Mouse (Mus musculus) adrenal gland, postnatal 36 days (tissue): ENCODE measurements around the gene Gnb5. TPM values are rescaled to one million over a fixed set of nuclear protein-coding genes. Genes with fewer than 3 reads are reported as not detected.

Experiments used
- DNase-seq, 2 experiments: peaks; one replicate each; pipeline ENCODE4 v3.0.0; 2021; ENCODE audit warnings: mixed read lengths in 1 of 2
- long read RNA-seq, 2 experiments: library from polyadenylated mRNA; stranded (forward); transcript quantifications; one replicate each; pipeline ENCODE4 v2.0.0; 2021; ENCODE audit warnings: borderline sequencing depth in 2 of 2
- total RNA-seq, 2 experiments: library from RNA; stranded (reverse); gene quantifications; 2 replicates each; pipeline ENCODE4 v1.2.3; 2021

Gene Gnb5
- 10 to 100 TPM; 48.8 to 52.4 TPM for total RNA-seq
- long read RNA-seq, experiment 1, transcript Gnb5-206 (11 exons, 2,105 nt) = major isoform, 95 of 106 reads
- long read RNA-seq, experiment 1, partial matches to known transcripts = 4 of 106 reads
- long read RNA-seq, experiment 1, other reads (novel, unspliced or antisense) = 7 of 106 reads
- long read RNA-seq, experiment 2, transcript Gnb5-206 (11 exons, 2,105 nt) = major isoform, 31 of 33 reads
- long read RNA-seq, experiment 2, partial matches to known transcripts = 1 of 33 reads
- long read RNA-seq, experiment 2, other reads (novel, unspliced or antisense) = 1 of 33 reads

- no peak for DNase-seq
Observed at GRCm38 (mm10) chr9:75306126-75306898, at the start of gene Gnb5. Gene Gnb5, plus strand, starts transcription at chr9:75306288.

- no peak for DNase-seq
Observed at GRCm38 (mm10) chr9:75258792-75259191, 47.3 kb upstream of the Gnb5 start.

GRCm38 (mm10) chr9:75259656-75260055 is 46.4 kb upstream of the Gnb5 start:
- no peak for DNase-seq

- DNase-seq = no peak
Observed at GRCm38 (mm10) chr9:75261332-75261872, 44.7 kb upstream of the Gnb5 start.

- no peak for DNase-seq
Observed at GRCm38 (mm10) chr9:75262235-75262826, 43.8 kb upstream of the Gnb5 start.

- DNase-seq = no peak
Observed at GRCm38 (mm10) chr9:75264008-75264718, 41.9 kb upstream of the Gnb5 start.

- DNase-seq = no peak
Observed at GRCm38 (mm10) chr9:75267147-75267546, 38.9 kb upstream of the Gnb5 start.

- no peak for DNase-seq
Observed at GRCm38 (mm10) chr9:75270382-75270781, 35.7 kb upstream of the Gnb5 start.

- no peak for DNase-seq
Observed at GRCm38 (mm10) chr9:75271539-75271938, 34.5 kb upstream of the Gnb5 start.

GRCm38 (mm10) chr9:75273646-75274045 is 32.4 kb upstream of the Gnb5 start:
- peak; percentile 29 to 60 for DNase-seq

- DNase-seq = no peak
Observed at GRCm38 (mm10) chr9:75274486-75274885, 31.6 kb upstream of the Gnb5 start.

GRCm38 (mm10) chr9:75275051-75275450 is 31.0 kb upstream of the Gnb5 start:
- no peak for DNase-seq

- DNase-seq = peak; percentile 69 to 79
Observed at GRCm38 (mm10) chr9:75280814-75281213, 25.3 kb upstream of the Gnb5 start.

- DNase-seq = no peak
Observed at GRCm38 (mm10) chr9:75282179-75282578, 23.9 kb upstream of the Gnb5 start.

- DNase-seq = peak; percentile 48 to 52
Observed at GRCm38 (mm10) chr9:75282830-75283229, 23.3 kb upstream of the Gnb5 start.

GRCm38 (mm10) chr9:75283636-75284035 is 22.5 kb upstream of the Gnb5 start:
- DNase-seq = no peak

- DNase-seq = no peak
Observed at GRCm38 (mm10) chr9:75285363-75285762, 20.7 kb upstream of the Gnb5 start.

- no peak for DNase-seq
Observed at GRCm38 (mm10) chr9:75287636-75288035, 18.5 kb upstream of the Gnb5 start.

- DNase-seq = peak; percentile 33 to 48
Observed at GRCm38 (mm10) chr9:75289545-75289944, 16.5 kb upstream of the Gnb5 start.

GRCm38 (mm10) chr9:75299342-75299741 is 6.7 kb upstream of the Gnb5 start:
- DNase-seq = no peak

- no peak for DNase-seq
Observed at GRCm38 (mm10) chr9:75303033-75303432, 3.1 kb upstream of the Gnb5 start.

GRCm38 (mm10) chr9:75303701-75304261 is 2.3 kb upstream of the Gnb5 start:
- no peak for DNase-seq
